Mouse (Mus musculus): Measurements from ENCODE around the gene Iqschfp. TPM values are rescaled to one million over a fixed set of nuclear protein-coding genes. Genes with fewer than 3 reads are reported as not detected.

The Iqschfp gene
- polyA plus RNA-seq, 1 experiment from 2014 or later: 2.3 TPM

GRCm38 (mm10) chr3:68325575-68325974 lies 433.5 kb downstream of the Iqschfp start:
- Histone ChIP-seq H3K4me1 (no peaks in the 10 kb centered on the region), H3K27me3 (no peaks in the 10 kb centered on the region), H3K9ac (no peak overlapping the region), H3K4me3 (no peak overlapping the region), H3K27ac (no peak overlapping the region), H3K4me2 (no peak overlapping the region), H3K36me3 (ENCODE audit: poor library complexity, severe bottlenecking) (no peaks in the 10 kb centered on the region), H3K9me3 (replicated peaks) (no peaks in the 10 kb centered on the region)
- ATAC-seq: no peak
- 78% methylated on average over 6 of the region's 6 CpGs for WGBS

DNA sequence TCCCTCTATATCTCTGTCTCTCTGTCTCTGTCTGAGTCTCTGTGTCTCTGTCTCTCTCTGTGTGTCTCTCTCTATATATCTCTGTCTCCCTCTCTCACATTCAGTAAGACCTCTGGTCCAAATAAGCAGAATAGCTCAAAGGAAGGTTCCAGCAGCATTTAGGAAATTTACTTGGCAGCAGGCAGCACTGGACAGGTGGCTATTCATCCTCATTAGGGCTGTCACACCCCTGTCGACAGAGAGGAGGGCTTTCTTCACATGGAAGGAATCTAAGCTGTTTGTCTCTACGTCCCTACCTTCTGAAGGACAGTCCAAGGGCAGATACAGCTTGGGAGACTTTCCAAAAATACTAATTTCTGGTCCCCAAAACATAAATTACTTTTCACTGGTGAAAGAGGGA lies 440.5 kb downstream of the Iqschfp start:
- no peak for ATAC-seq
- H3K4me3 ChIP-seq: no peak overlapping the region
- no peak overlapping the region for H3K4me2 ChIP-seq
- no peaks in the 10 kb centered on the region for H3K27me3 ChIP-seq
- no peaks in the 10 kb centered on the region for H3K4me1 ChIP-seq
- WGBS: 48% methylated on average over 2 of the region's 2 CpGs
- no peaks in the 10 kb centered on the region for H3K36me3 ChIP-seq (ENCODE audit: poor library complexity, severe bottlenecking)
- no peak overlapping the region for H3K27ac ChIP-seq
- no peaks in the 10 kb centered on the region for H3K9me3 ChIP-seq (replicated peaks)
- H3K9ac ChIP-seq: no peak overlapping the region

DNA sequence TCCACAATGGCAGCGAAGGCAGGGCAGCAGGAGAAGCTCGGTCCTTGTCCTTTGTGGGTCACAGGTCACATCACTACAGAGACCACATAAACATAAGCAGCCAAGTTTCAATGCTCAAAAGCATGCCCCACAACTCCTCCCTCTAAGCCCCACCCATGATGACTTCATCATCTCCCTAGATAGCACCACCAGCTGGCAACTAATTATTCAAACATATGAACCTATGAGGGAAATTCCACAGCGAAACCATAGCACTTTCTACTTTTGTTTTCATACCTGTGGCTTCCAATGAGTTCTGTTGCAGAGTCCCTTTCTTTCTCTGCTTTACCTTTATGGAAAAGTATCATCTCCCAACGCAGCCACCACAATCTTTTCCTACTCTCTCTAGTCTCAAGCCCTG lies 443.5 kb downstream of the Iqschfp start:
- no peak overlapping the region for H3K9ac ChIP-seq
- ATAC-seq: no peak
- H3K36me3 ChIP-seq (ENCODE audit: poor library complexity, severe bottlenecking): no peaks in the 10 kb centered on the region
- H3K9me3 ChIP-seq (replicated peaks): no peaks in the 10 kb centered on the region
- no peak overlapping the region for H3K27ac ChIP-seq
- no peaks in the 10 kb centered on the region for H3K27me3 ChIP-seq
- H3K4me2 ChIP-seq: no peak overlapping the region
- no peak overlapping the region for H3K4me3 ChIP-seq
- 91% methylated on average over 4 of the region's 4 CpGs for WGBS
- no peaks in the 10 kb centered on the region for H3K4me1 ChIP-seq

DNA sequence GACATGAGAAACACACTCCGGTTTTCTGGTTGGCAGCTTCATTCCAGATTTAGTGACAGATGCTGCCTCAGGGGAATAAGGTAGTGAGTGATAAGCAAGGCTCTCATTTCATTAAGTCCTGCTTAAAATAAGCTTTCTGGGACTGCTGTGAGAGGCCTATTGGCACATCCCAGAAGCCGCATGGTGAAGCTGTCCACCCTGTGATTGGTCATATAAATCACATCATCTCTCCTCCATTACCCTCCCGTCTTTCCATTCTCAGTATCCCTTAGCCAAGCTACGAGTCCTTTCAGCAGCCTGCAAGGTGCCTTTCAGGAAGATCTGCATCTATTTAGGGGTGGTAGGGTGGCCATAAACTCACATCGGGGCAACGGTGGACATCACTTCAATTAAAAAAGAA lies 458.6 kb downstream of the Iqschfp start:
- no peaks in the 10 kb centered on the region for H3K27me3 ChIP-seq
- peaks cover 3% of the 10 kb centered on the region; the same call in 1 of the 2 replicates for H3K4me1 ChIP-seq
- peaks cover 6% of the 10 kb centered on the region; the same call in 1 of the 2 replicates for H3K9me3 ChIP-seq (replicated peaks)
- H3K4me3 ChIP-seq: no peak overlapping the region
- H3K9ac ChIP-seq: no peak overlapping the region
- ATAC-seq: no peak
- WGBS: 90% methylated on average over 6 of the region's 6 CpGs
- no peaks in the 10 kb centered on the region for H3K36me3 ChIP-seq (ENCODE audit: poor library complexity, severe bottlenecking)
- no peak overlapping the region for H3K4me2 ChIP-seq
- H3K27ac ChIP-seq: no peak overlapping the region

DNA sequence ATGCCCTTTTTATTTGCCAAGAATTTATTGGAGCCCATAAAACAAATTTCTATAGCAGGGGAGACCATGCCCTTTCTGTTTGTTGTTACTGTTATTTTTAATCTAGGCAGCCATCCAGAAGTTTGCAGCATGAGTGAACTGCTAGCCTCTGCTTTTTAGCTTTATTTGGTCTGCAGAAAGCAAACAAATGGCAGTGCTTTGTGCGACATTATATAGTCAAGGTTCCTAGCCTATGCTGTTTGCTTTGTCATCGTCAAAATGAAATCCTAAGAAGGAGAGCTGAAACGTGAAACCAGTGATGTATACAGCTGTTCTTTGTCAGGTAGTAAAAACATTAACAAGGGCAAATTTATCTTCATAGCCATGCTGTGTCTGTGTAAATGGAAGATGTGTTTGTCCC lies 459.4 kb downstream of the Iqschfp start:
- Histone ChIP-seq H3K4me3 (no peak overlapping the region), H3K27ac (no peak overlapping the region), H3K9ac (no peak overlapping the region), H3K4me2 (no peak overlapping the region), H3K36me3 (ENCODE audit: poor library complexity, severe bottlenecking) (no peaks in the 10 kb centered on the region), H3K4me1 (peaks cover 3% of the 10 kb centered on the region; the same call in 1 of the 2 replicates), H3K9me3 (replicated peaks) (peaks cover 6% of the 10 kb centered on the region; the same call in 1 of the 2 replicates), H3K27me3 (no peaks in the 10 kb centered on the region)
- WGBS: 66% methylated on average over 3 of the region's 3 CpGs
- no peak for ATAC-seq

- Histone ChIP-seq H3K4me1 (peaks cover 3% of the 10 kb centered on the region; the same call in 1 of the 2 replicates), H3K9me3 (replicated peaks) (peaks cover 6% of the 10 kb centered on the region; the same call in 1 of the 2 replicates), H3K36me3 (ENCODE audit: poor library complexity, severe bottlenecking) (no peaks in the 10 kb centered on the region), H3K4me2 (no peak overlapping the region), H3K27ac (no peak overlapping the region), H3K9ac (no peak overlapping the region), H3K27me3 (no peaks in the 10 kb centered on the region), H3K4me3 (no peak overlapping the region)
- peak; percentile 70; the same call in 1 of the 2 replicates for ATAC-seq
- 82% methylated on average over 7 of the region's 7 CpGs for WGBS
Observed at GRCm38 (mm10) chr3:68352961-68353360, 460.9 kb downstream of the Iqschfp start.

DNA sequence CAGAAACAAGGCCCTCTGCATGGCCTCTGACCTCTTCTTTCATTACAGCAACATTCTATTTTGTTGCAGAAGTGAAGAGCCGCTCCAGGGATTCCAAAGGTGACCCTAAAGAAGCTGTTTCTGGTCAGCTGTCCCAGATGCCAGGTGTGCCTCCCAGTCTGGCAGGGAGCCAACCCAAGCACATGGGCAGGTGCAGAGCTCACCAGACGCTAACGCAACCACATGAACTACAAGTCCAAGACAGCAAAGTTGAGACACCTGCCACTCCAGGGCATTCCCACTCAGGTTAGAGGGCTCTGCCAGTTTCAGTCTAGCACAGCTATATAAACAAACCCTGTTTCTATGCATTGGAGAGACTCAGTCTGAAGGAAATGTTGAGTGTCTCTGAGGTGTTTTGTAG lies 461.5 kb downstream of the Iqschfp start:
- no peak overlapping the region for H3K9ac ChIP-seq
- H3K4me1 ChIP-seq: peaks cover 3% of the 10 kb centered on the region; the same call in 1 of the 2 replicates
- H3K27ac ChIP-seq: no peak overlapping the region
- no peak overlapping the region for H3K4me3 ChIP-seq
- ATAC-seq: no peak
- 68% methylated on average over 3 of the region's 3 CpGs for WGBS
- no peak overlapping the region for H3K4me2 ChIP-seq
- H3K27me3 ChIP-seq: no peaks in the 10 kb centered on the region
- H3K36me3 ChIP-seq (ENCODE audit: poor library complexity, severe bottlenecking): no peaks in the 10 kb centered on the region
- peaks cover 6% of the 10 kb centered on the region; the same call in 1 of the 2 replicates for H3K9me3 ChIP-seq (replicated peaks)

GRCm38 (mm10) chr3:68356516-68356915 lies 464.5 kb downstream of the Iqschfp start:
- no peak overlapping the region for H3K4me3 ChIP-seq
- H3K4me2 ChIP-seq: no peak overlapping the region
- WGBS: 91% methylated on average over 2 of the region's 2 CpGs
- ATAC-seq: no peak
- H3K9me3 ChIP-seq (replicated peaks): peaks cover 6% of the 10 kb centered on the region; the same call in 1 of the 2 replicates
- no peaks in the 10 kb centered on the region for H3K36me3 ChIP-seq (ENCODE audit: poor library complexity, severe bottlenecking)
- no peak overlapping the region for H3K27ac ChIP-seq
- peaks cover 3% of the 10 kb centered on the region; the same call in 1 of the 2 replicates for H3K4me1 ChIP-seq
- no peak overlapping the region for H3K9ac ChIP-seq
- no peaks in the 10 kb centered on the region for H3K27me3 ChIP-seq

- Histone ChIP-seq H3K27me3 (no peaks in the 10 kb centered on the region), H3K9me3 (replicated peaks) (no peaks in the 10 kb centered on the region), H3K9ac (no peak overlapping the region), H3K36me3 (ENCODE audit: poor library complexity, severe bottlenecking) (no peaks in the 10 kb centered on the region), H3K4me3 (no peak overlapping the region), H3K4me1 (no peaks in the 10 kb centered on the region), H3K4me2 (no peak overlapping the region), H3K27ac (no peak overlapping the region)
- no peak for ATAC-seq
Observed at GRCm38 (mm10) chr3:68368029-68368428, 476.0 kb downstream of the Iqschfp start.

- no peak for ATAC-seq
- no peaks in the 10 kb centered on the region for H3K27me3 ChIP-seq
Observed at GRCm38 (mm10) chr3:68372925-68373324, 480.9 kb downstream of the Iqschfp start.

GRCm38 (mm10) chr3:68375100-68375508 lies 483.1 kb downstream of the Iqschfp start:
- 47% methylated on average over 10 of the region's 10 CpGs for WGBS
- Histone ChIP-seq H3K4me3 (no peak overlapping the region), H3K9me3 (replicated peaks) (no peaks in the 10 kb centered on the region), H3K4me1 (peaks cover 8% of the 10 kb centered on the region), H3K27me3 (no peaks in the 10 kb centered on the region), H3K4me2 (peak overlapping the region; percentile 31; the same call in 1 of the 2 replicates), H3K36me3 (ENCODE audit: poor library complexity, severe bottlenecking) (no peaks in the 10 kb centered on the region), H3K9ac (no peak overlapping the region), H3K27ac (no peak overlapping the region)
- ATAC-seq: peak; percentile 65; the same call in 1 of the 2 replicates

More at GRCm38 (mm10) chr3:68372925-68373324, 480.9 kb downstream of the Iqschfp start:
- 67% methylated on average over 1 of the region's 1 CpGs for WGBS
- Histone ChIP-seq H3K9ac (no peak overlapping the region), H3K4me3 (no peak overlapping the region), H3K36me3 (ENCODE audit: poor library complexity, severe bottlenecking) (no peaks in the 10 kb centered on the region), H3K4me1 (peaks cover 8% of the 10 kb centered on the region), H3K9me3 (replicated peaks) (no peaks in the 10 kb centered on the region), H3K4me2 (no peak overlapping the region), H3K27ac (no peak overlapping the region)

- Histone ChIP-seq H3K9me3 (replicated peaks) (no peaks in the 10 kb centered on the region), H3K27ac (no peak overlapping the region), H3K27me3 (no peaks in the 10 kb centered on the region), H3K4me2 (no peak overlapping the region), H3K36me3 (ENCODE audit: poor library complexity, severe bottlenecking) (no peaks in the 10 kb centered on the region), H3K9ac (no peak overlapping the region), H3K4me3 (no peak overlapping the region), H3K4me1 (peaks cover 8% of the 10 kb centered on the region)
- ATAC-seq: no peak
- WGBS: 77% methylated on average over 7 of the region's 7 CpGs
Observed at GRCm38 (mm10) chr3:68377452-68378198, 485.6 kb downstream of the Iqschfp start.

All from forebrain, embryonic 13.5 days (tissue).